Mouse (Mus musculus) embryonic facial prominence, embryonic 13.5 days (tissue): ENCODE data around the gene Gins2. TPM values are rescaled to one million over a fixed set of nuclear protein-coding genes. Genes with fewer than 3 reads are reported as not detected.

Experiments
- ATAC-seq: fragments of 200-750 bp; cut with Nextera tagmentation; 2 replicates; pipeline ENCODE4 v1.8.0; 2017; ENCODE audit warnings: low read depth; ENCODE audit not compliant: insufficient number of reproducible peaks, insufficient read depth, low FRiP score, low TSS enrichment
- H3K27ac ChIP-seq: fragments of 300-500 bp; sonication (generic); 2 replicates; pipeline ENCODE4 v1.5.1; 2015; ENCODE audit warnings: moderate library complexity, mild to moderate bottlenecking, inconsistent platforms
- H3K27me3 ChIP-seq: fragments of 300-500 bp; sonication (generic); 2 replicates; pipeline ENCODE4 v1.6.1; 2015; ENCODE audit warnings: mild to moderate bottlenecking, inconsistent platforms
- H3K36me3 ChIP-seq: fragments of 300-500 bp; sonication (generic); 2 replicates; pipeline ENCODE4 v1.6.1; 2015; ENCODE audit warnings: mild to moderate bottlenecking, inconsistent platforms
- H3K4me1 ChIP-seq: fragments of 300-500 bp; sonication (generic); 2 replicates; pipeline ENCODE4 v1.6.1; 2015; ENCODE audit warnings: inconsistent platforms
- H3K4me2 ChIP-seq: fragments of 300-500 bp; sonication (generic); 2 replicates; pipeline ENCODE4 v1.6.1; 2015; ENCODE audit warnings: moderate library complexity, mild to moderate bottlenecking, inconsistent platforms
- H3K4me3 ChIP-seq: fragments of 300-500 bp; sonication (generic); 2 replicates; pipeline ENCODE4 v1.5.1; 2015; ENCODE audit warnings: mild to moderate bottlenecking, inconsistent platforms
- H3K9ac ChIP-seq: fragments of 300-500 bp; sonication (generic); 2 replicates; pipeline ENCODE4 v1.6.1; 2015; ENCODE audit warnings: mild to moderate bottlenecking, inconsistent platforms
- H3K9me3 ChIP-seq: fragments of 300-500 bp; sonication (generic); 2 replicates; pipeline ENCODE4 v1.6.1; 2016; ENCODE audit warnings: inconsistent platforms
- WGBS: fragments of 180-500 bp; shearing (Covaris S2); methylation state at CpG from one replicate; pipeline ENCODE4 v1.1.7; 2015; ENCODE audit warnings: mixed read lengths; 5-methylcytosine and 5-hydroxymethylcytosine counted together
- polyA plus RNA-seq: library from polyadenylated mRNA; unstranded; fragments of >200 nt; fragmentation: Nextera tagmentation; extraction: Ambion mirVana; gene quantifications from 2 replicates; pipeline ENCODE4 v1.2.1, GENCODE M21; 2015

Gins2 gene
- polyA plus RNA-seq, 1 experiment from 2014 or later = 111 TPM

DNA sequence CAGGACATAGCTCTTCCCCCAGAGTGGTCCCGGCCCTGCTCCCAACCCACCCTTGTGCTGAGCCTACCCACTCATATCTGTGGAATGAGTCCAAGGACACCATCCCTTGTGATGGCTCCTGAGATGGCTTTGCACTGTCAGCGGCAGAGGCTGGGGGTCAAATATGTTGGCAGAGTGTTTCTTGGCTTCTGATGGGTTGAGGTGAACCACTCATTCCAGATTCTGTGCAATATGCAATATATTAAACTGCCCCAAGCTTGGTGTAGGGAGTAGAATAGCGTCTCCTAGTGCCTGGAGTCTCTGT lies 37.5 kb downstream of the Gins2 start:
- no peak overlapping the region for H3K4me2 ChIP-seq
- peaks cover 96% of the 10 kb centered on the region for H3K4me1 ChIP-seq
- H3K4me3 ChIP-seq = no peak overlapping the region
- H3K36me3 ChIP-seq = peaks cover 10% of the 10 kb centered on the region; the same call in 1 of the 2 replicates
- 77% methylated on average over 3 of the region's 3 CpGs for WGBS
- H3K27ac ChIP-seq = no peak overlapping the region
- no peak for ATAC-seq
- H3K9me3 ChIP-seq = no peaks in the 10 kb centered on the region
- no peak overlapping the region for H3K9ac ChIP-seq
- H3K27me3 ChIP-seq = no peaks in the 10 kb centered on the region

DNA sequence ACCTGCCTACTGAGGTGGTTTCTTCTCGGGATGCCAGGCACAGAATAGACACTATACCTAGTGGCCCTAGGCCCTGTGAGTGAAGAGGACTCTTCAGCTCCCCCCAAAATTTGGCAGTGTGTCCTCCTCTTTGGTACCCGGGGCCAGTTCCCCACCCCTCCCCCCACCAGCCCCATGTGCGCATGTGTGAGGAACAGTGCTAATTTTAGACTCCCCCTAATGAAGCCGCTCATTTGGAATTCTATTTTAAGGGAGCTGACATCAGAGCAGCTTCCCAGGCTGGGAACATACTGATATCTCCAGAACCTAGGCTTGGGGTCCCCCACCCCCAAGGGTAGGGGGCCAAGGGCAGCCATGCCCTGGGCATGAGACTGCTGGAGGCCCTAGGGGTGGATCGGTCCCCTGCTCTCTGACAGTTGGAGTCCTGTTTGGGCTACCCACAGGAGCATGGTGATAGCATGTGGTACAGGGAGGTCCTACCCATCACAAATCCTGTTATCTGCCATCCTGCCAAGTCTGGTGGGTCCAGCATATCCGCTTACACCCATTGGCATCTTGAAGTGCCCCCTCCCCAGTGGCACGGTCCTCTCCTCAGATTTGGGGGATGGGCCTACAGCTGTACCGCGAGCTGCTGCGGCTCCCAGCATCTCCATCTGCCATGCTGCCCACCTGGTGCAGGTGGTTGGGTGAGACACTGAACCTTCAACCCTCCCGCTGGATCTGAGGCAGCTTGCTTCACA lies 38.0 kb downstream of the Gins2 start:
- Histone ChIP-seq H3K4me1 (peaks cover 96% of the 10 kb centered on the region), H3K4me3 (no peak overlapping the region), H3K36me3 (peaks cover 10% of the 10 kb centered on the region; the same call in 1 of the 2 replicates), H3K27me3 (no peaks in the 10 kb centered on the region), H3K9me3 (no peaks in the 10 kb centered on the region), H3K27ac (peak overlapping the region; percentile 33; the same call in 1 of the 2 replicates), H3K4me2 (no peak overlapping the region), H3K9ac (0 out of 2 replicates have a peak overlapping the region, but pooled peaks have one; percentile 11)
- ATAC-seq = 0 out of 2 replicates have a peak, but pooled peaks have one; percentile 11
- 67% methylated on average over 11 of the region's 11 CpGs for WGBS

DNA sequence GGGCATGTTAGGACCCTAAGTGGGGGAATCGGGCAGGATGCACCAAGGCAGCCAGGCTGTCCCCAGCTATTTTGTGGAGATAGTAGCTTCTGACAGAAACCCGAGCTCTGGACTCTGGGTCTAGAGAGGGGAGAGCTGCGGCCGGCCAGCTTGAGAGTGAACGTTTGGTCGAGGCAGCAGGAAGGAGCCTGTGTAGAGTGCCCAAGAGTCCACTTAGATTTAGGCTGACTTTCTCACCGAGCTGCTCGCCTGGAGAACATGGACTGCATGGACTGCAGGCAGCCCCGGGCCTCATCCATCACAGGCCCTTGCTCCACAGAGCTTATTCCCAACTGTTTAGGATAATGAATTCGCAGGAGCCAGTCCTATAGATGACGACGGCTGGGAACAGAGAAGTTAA lies 38.7 kb downstream of the Gins2 start:
- Histone ChIP-seq H3K36me3 (peaks cover 10% of the 10 kb centered on the region; the same call in 1 of the 2 replicates), H3K9ac (0 out of 2 replicates have a peak overlapping the region, but pooled peaks have one; percentile 11), H3K4me3 (no peak overlapping the region), H3K27me3 (no peaks in the 10 kb centered on the region), H3K4me2 (0 out of 2 replicates have a peak overlapping the region, but pooled peaks have one; percentile 54), H3K9me3 (no peaks in the 10 kb centered on the region), H3K4me1 (peaks cover 96% of the 10 kb centered on the region), H3K27ac (peak overlapping the region; percentile 33; the same call in 1 of the 2 replicates)
- no peak for ATAC-seq
- WGBS = 20% methylated on average over 12 of the region's 12 CpGs

DNA sequence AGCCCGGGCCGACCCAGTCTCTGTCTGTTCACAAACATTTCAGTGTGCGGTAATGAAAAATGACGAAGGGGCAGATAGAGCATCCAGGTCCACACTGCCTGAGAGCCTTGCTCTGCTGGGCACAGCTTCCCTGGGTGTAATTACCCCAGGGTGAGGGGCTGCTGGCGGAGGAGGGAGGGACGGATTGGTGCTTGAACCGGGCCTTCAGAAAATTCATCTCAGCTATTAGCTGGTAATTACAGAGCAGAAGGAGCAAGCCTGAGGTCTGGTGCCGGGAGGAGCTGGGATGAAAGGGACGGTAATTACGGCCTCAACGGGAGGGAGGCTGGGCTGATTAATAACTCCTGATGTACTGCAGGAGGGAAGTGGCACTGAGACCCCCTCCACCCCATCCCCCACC lies 39.2 kb downstream of the Gins2 start:
- Histone ChIP-seq H3K36me3 (peaks cover 9% of the 10 kb centered on the region; the same call in 1 of the 2 replicates), H3K4me3 (peak overlapping the region; percentile 16; the same call in 1 of the 2 replicates), H3K27me3 (no peaks in the 10 kb centered on the region), H3K9ac (0 out of 2 replicates have a peak overlapping the region, but pooled peaks have one; percentile 57), H3K4me2 (peak overlapping the region; percentile 54), H3K27ac (peak overlapping the region; percentile 33; the same call in 1 of the 2 replicates), H3K4me1 (peaks cover 96% of the 10 kb centered on the region), H3K9me3 (no peaks in the 10 kb centered on the region)
- 11% methylated on average over 11 of the region's 11 CpGs for WGBS
- no peak for ATAC-seq

DNA sequence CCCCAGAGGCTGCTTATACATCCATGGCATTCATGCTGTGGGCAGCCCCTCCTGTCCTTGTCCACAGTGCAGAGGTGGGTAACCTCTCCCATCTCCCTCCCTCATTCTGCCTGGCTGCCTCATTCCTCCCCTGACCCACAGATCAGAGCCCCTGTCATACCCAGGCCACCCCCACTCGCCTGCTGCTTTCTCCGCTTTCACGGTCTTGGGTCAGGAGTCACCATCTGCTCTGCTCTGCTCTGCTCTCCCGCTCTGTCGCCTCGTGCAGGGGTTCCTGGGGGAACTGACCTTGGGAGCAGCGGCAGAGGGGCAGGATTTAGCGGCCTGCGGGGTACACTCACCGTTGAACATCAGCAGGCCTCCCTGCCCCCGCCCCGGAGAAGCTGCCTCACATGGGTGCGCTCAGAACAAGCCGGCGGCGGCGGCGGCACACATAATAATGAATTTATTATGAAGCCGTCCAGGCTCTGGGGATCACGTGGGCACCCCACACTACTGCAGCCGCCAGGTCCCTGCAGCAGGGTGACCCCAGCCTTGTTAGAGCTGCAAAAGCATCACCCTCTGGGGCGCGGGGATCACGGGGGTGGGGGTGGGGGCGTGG lies 39.7 kb downstream of the Gins2 start:
- H3K4me2 ChIP-seq = peak overlapping the region; percentile 54
- 4% methylated on average over 25 of the region's 25 CpGs for WGBS
- H3K36me3 ChIP-seq = 0 out of 2 replicates have a peak, but pooled peaks cover 5% of the 10 kb centered on the region
- peak overlapping the region; percentile 33 for H3K27ac ChIP-seq
- peak overlapping the region; percentile 16; the same call in 1 of the 2 replicates for H3K4me3 ChIP-seq
- peak overlapping the region; percentile 57; the same call in 1 of the 2 replicates for H3K9ac ChIP-seq
- H3K9me3 ChIP-seq = no peaks in the 10 kb centered on the region
- no peak for ATAC-seq
- H3K4me1 ChIP-seq = peaks cover 95% of the 10 kb centered on the region
- H3K27me3 ChIP-seq = no peaks in the 10 kb centered on the region

DNA sequence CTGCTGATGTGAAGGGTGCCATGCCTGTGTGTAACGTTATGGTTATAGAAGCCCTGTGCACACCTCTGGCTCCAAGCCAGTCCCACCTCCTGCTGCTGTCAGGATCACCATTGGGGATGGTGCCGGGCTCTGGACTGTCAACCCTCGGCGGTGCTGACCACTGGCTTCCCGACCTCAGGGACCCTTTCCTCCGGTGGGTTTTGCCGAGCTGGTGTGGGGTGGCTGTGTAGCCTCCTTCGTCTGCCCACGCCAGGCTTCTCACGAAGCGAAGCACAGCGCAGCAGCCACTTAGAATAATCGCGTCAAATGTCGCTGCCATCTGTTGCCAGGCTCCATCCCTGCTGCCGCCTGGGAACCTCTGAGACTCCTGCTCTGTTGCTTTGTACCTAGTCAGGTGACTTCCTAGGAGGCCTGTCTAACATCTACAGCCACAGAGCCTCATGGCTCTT lies 40.8 kb downstream of the Gins2 start:
- H3K4me1 ChIP-seq = peaks cover 99% of the 10 kb centered on the region
- no peaks in the 10 kb centered on the region for H3K27me3 ChIP-seq
- 47% methylated on average over 16 of the region's 16 CpGs for WGBS
- H3K4me2 ChIP-seq = no peak overlapping the region
- no peaks in the 10 kb centered on the region for H3K9me3 ChIP-seq
- no peak overlapping the region for H3K4me3 ChIP-seq
- 0 out of 2 replicates have a peak overlapping the region, but pooled peaks have one; percentile 36 for H3K9ac ChIP-seq
- ATAC-seq = no peak
- H3K27ac ChIP-seq = peak overlapping the region; percentile 8; the same call in 1 of the 2 replicates
- no peaks in the 10 kb centered on the region for H3K36me3 ChIP-seq

DNA sequence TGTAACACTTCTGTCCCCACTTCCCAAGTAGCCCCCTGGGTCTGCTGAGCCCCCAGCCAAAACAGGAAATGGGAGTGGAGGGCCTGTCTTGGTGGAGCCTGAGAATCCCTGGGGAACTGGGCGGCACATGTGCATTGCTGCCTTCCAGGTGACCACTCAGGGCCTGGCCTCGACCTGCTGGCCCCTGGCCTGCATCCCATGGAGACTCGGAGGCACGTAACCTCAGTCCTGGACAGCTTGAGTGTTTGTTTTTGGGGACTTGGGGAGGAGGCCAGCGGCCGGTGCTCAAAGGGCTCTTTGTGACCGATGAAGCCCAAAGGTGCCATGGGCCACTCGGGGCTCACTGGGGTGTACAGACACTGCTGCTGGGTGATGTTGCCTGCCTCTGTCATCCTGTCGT lies 41.5 kb downstream of the Gins2 start:
- no peak overlapping the region for H3K4me2 ChIP-seq
- no peaks in the 10 kb centered on the region for H3K27me3 ChIP-seq
- 59% methylated on average over 9 of the region's 9 CpGs for WGBS
- H3K4me1 ChIP-seq = peaks cover 99% of the 10 kb centered on the region
- no peaks in the 10 kb centered on the region for H3K36me3 ChIP-seq
- H3K9me3 ChIP-seq = no peaks in the 10 kb centered on the region
- no peak overlapping the region for H3K4me3 ChIP-seq
- no peak overlapping the region for H3K27ac ChIP-seq
- H3K9ac ChIP-seq = no peak overlapping the region
- no peak for ATAC-seq

DNA sequence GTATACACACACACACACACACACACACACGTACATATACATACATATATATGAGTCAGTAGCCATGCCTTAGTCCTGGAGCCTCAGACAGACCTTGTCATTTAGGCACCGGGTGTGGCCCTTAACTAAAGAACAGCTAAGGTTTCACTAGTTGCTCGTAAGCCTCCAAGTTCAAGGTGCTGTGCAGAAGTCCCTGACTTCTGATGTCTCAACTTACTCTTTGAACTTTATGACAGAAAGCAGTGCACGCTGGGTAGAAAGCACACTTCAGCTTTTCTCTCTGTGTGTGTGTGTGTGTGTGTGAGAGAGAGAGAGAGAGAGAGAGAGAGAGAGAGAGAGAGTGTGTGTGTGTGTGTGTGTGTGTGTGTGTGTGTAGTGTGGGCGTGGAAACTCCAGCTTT lies 44.9 kb downstream of the Gins2 start:
- Histone ChIP-seq H3K27ac (no peak overlapping the region), H3K9me3 (no peaks in the 10 kb centered on the region), H3K9ac (no peak overlapping the region), H3K4me2 (no peak overlapping the region), H3K27me3 (no peaks in the 10 kb centered on the region), H3K36me3 (no peaks in the 10 kb centered on the region), H3K4me3 (no peak overlapping the region), H3K4me1 (peaks cover 93% of the 10 kb centered on the region)
- no peak for ATAC-seq
- WGBS = 63% methylated on average over 5 of the region's 5 CpGs

DNA sequence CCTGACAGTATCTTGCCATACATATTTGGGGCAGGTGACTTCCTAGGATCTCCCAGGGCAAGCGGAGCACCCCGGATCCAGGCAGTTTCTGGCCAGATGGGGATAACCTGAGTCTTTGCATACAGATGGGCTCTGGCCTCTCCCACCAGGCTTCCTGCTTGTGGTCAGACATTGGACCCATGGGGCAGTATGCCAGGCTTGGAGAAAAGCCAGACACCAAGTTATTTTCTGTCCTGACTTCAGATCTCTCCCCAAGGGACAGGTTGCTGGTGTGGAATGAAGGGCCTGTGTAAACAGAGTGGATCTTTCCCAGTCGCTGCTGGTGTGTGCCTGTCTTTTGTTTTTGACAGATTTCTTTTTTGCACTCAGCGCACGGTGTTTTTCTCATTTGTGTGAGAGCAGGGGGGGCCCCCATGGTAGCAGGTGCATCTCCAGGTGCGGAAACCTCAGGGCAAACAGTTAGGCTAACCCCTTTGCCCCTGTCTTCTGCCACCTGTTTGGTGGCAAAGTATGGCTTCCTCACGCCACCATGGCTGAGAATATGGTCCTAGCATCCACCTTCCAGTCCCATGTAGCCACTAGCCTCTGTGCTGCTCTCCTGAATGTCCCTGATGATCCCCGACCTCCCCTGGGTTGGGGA lies 45.6 kb downstream of the Gins2 start:
- Histone ChIP-seq H3K27ac (no peak overlapping the region), H3K9me3 (no peaks in the 10 kb centered on the region), H3K4me2 (no peak overlapping the region), H3K36me3 (no peaks in the 10 kb centered on the region), H3K27me3 (no peaks in the 10 kb centered on the region), H3K4me1 (peaks cover 93% of the 10 kb centered on the region), H3K4me3 (no peak overlapping the region), H3K9ac (no peak overlapping the region)
- WGBS = 62% methylated on average over 8 of the region's 8 CpGs
- no peak for ATAC-seq

DNA sequence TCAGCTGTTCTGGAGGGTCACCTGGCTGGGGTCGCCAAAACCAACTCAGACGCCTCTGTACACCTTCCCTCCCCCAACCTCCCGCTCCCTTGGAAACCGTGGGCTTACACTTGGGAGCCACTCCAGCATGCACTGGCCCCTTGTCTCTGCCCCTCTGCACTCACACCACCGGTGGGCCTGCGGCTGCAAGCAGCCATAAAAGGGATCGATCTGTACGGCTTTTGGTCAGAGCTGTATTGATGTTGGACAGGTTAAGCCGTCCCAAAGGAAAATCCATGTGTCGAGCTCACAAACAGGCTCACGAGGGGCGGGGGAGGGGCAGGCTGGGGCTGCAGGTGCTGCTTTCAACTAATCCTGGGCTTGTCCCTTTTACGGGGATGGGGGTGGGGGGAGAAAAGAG lies 46.1 kb downstream of the Gins2 start:
- ATAC-seq = no peak
- no peak overlapping the region for H3K4me2 ChIP-seq
- peaks cover 93% of the 10 kb centered on the region for H3K4me1 ChIP-seq
- H3K9ac ChIP-seq = no peak overlapping the region
- no peak overlapping the region for H3K27ac ChIP-seq
- no peak overlapping the region for H3K4me3 ChIP-seq
- no peaks in the 10 kb centered on the region for H3K36me3 ChIP-seq
- H3K9me3 ChIP-seq = no peaks in the 10 kb centered on the region
- H3K27me3 ChIP-seq = no peaks in the 10 kb centered on the region
- whole genome bisulfite sequencing = 29% methylated on average over 13 of the region's 13 CpGs

DNA sequence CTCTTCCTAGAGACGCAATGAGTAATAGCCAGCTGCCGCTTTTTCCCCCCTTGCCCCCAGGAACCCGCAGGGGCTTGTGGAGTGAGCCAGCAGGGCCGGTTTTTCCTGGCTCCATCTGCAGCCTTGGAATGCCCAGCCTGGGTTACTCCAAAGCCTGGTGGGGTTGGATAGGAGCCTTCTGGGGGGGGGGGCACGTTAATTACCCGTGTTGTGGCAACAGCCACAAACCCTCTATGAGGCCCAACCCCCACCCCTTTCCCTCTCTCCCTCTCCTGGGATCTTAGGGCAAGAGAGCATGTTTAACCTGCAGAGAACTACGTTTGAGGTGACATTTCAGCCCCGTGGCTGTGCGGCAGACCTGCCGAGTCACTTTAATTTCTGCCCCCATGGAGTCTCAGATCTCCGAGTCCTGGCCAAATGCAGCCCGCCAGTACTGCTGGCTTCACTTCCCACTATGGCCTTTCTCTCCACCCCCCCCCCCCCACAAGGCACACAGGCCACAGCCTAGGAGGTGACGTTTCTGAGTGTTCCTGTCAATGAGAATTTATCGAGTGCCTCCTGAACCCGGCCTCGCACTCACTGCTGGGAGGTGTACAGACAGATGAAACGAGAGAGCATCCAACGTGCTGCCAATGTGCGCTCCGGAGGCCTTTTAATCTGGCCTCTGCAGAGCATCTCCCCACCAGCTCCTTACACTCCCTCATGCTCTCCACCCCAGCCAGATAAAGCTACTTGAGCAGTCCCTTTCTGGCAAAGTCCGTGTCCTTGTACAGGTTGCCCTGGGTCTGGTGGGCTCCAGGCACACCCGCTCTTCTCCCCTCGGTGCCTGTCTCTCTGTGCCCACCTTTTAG lies 49.1 kb downstream of the Gins2 start:
- H3K4me1 ChIP-seq = peaks cover 90% of the 10 kb centered on the region
- H3K27me3 ChIP-seq = no peaks in the 10 kb centered on the region; the same call in 1 of the 2 replicates

More for the DNA sequence above, 49.1 kb downstream of the Gins2 start:
- no peaks in the 10 kb centered on the region for H3K36me3 ChIP-seq
- peak overlapping the region; percentile 88 for H3K27ac ChIP-seq
- H3K9ac ChIP-seq = peak overlapping the region; percentile 76; the same call in 1 of the 2 replicates
- no peak; the same call in 1 of the 2 replicates for ATAC-seq
- no peaks in the 10 kb centered on the region for H3K9me3 ChIP-seq
- H3K4me2 ChIP-seq = peak overlapping the region; percentile 92
- peak overlapping the region; percentile 59 for H3K4me3 ChIP-seq
- 21% methylated on average over 23 of the region's 23 CpGs for whole genome bisulfite sequencing
